9 mouse cellular contexts compared by ENCODE assay signal in genomic region chr6:89359771-89360708, GRCm38 (mm10). TPM values are rescaled to one million over a fixed set of nuclear protein-coding genes. Genes with fewer than 3 reads are reported as not detected.
A peak's percentile ranks its signal among the peaks of the same experiment; 100 is the strongest.
DNase-seq lines count a peak whose midpoint lies in the region; ATAC-seq and TF ChIP-seq lines count a peak whose summit lies in the region.
"Had no signal": no experiment of that assay in that cellular context is flagged by ENCODE, and none has a peak within 500 bp of the region (broad histone marks: within the 10 kb centered on the region; RNA-seq: fewer than 3 reads in every experiment).

No protein-coding gene starts in this region.

- DNase-seq in cerebellum, postnatal 10 days = peak; percentile 71 to 80
- DNase-seq in cerebellum, postnatal 4 days (ENCODE audit: low spot score in 2 of 2) = no peak
- no peak for DNase-seq in ovary, postnatal 36 days (ENCODE audit: low spot score)
- no peak for DNase-seq in kidney, adult 2 months

- ATAC-seq in embryonic facial prominence, embryonic 15.5 days (ENCODE audit: insufficient number of reproducible peaks, low FRiP score, low TSS enrichment, low read depth) = no peak
- no peak for ATAC-seq in intestine, embryonic 15.5 days

- no peaks in the 10 kb centered on the region for H3K9me3 ChIP-seq in embryonic facial prominence, embryonic 15.5 days (replicated peaks)
- no peaks in the 10 kb centered on the region for H3K9me3 ChIP-seq in intestine, embryonic 15.5 days

- peak overlapping the region; percentile 92 for H3K4me3 ChIP-seq in C2C12 (ENCODE audit: insufficient read depth, poor library complexity, severe bottlenecking)
- H3K4me3 ChIP-seq in embryonic facial prominence, embryonic 15.5 days (replicated peaks) = peak overlapping the region; percentile 99
- H3K4me3 ChIP-seq in intestine, embryonic 15.5 days (replicated peaks) = peak overlapping the region; percentile 80; the same call in 1 of the 2 replicates
- 0 out of 2 replicates have a peak overlapping the region, but pooled peaks have one; percentile 0 for H3K4me3 ChIP-seq in olfactory bulb, adult 2 months (ENCODE audit: insufficient read depth, low read depth, low read length)
- H3K4me3 ChIP-seq in kidney, adult 2 months (ENCODE audit: insufficient read depth, low read depth, low read length) = no peak overlapping the region

- no peaks in the 10 kb centered on the region for H3K27me3 ChIP-seq in C2C12 (ENCODE audit: control insufficient read depth, insufficient read depth, insufficient read length)
- H3K27me3 ChIP-seq in embryonic facial prominence, embryonic 15.5 days = no peaks in the 10 kb centered on the region
- H3K27me3 ChIP-seq in intestine, embryonic 15.5 days (replicated peaks) = no peaks in the 10 kb centered on the region; the same call in 1 of the 2 replicates
- no peaks in the 10 kb centered on the region for H3K27me3 ChIP-seq in kidney, adult 2 months (replicated peaks; ENCODE audit: control insufficient read depth, insufficient read depth, low read length)
- H3K27me3 ChIP-seq: CH12.LX had no signal

- H3K4me2 ChIP-seq in embryonic facial prominence, embryonic 15.5 days (replicated peaks) = peak overlapping the region; percentile 94
- peak overlapping the region; percentile 98 for H3K4me2 ChIP-seq in intestine, embryonic 15.5 days (replicated peaks)

- WGBS in embryonic facial prominence, embryonic 15.5 days = 35% methylated on average over 20 of the region's 20 CpGs
- WGBS in intestine, embryonic 15.5 days = 51% methylated on average over 20 of the region's 20 CpGs
- WGBS in olfactory bulb, adult 2 months = 51% methylated on average over 20 of the region's 20 CpGs
- WGBS in kidney, adult 2 months = 66% methylated on average over 20 of the region's 20 CpGs

- peaks cover 71% of the 10 kb centered on the region for H3K4me1 ChIP-seq in embryonic facial prominence, embryonic 15.5 days
- peaks cover 32% of the 10 kb centered on the region for H3K4me1 ChIP-seq in intestine, embryonic 15.5 days (replicated peaks)
- peaks cover 42% of the 10 kb centered on the region for H3K4me1 ChIP-seq in olfactory bulb, adult 2 months (ENCODE audit: control insufficient read depth, insufficient read depth, low read length)
- H3K4me1 ChIP-seq in kidney, adult 2 months (ENCODE audit: control insufficient read depth, insufficient read depth, low read length) = peaks cover 7% of the 10 kb centered on the region; the same call in 1 of the 2 replicates

- peak overlapping the region; percentile 58 for H3K27ac ChIP-seq in embryonic facial prominence, embryonic 15.5 days (replicated peaks)
- H3K27ac ChIP-seq in intestine, embryonic 15.5 days = 0 out of 2 replicates have a peak overlapping the region, but pooled peaks have one; percentile 17
- H3K27ac ChIP-seq in olfactory bulb, adult 2 months (ENCODE audit: insufficient read depth, low read depth, low read length) = no peak overlapping the region
- H3K27ac ChIP-seq in kidney, adult 2 months (ENCODE audit: insufficient read depth, low read depth, low read length) = no peak overlapping the region

- peak overlapping the region; percentile 98 for H3ac ChIP-seq in C2C12 (ENCODE audit: control insufficient read depth, insufficient read length, low read depth)

- TF ChIP-seq POLR2A in olfactory bulb, adult 2 months (IDR thresholded peaks at IDR 0.05; ENCODE audit: insufficient read depth, low read depth, low read length) = no peak
- no peak for TF ChIP-seq POLR2A in kidney, adult 2 months (IDR thresholded peaks at IDR 0.05; ENCODE audit: low read depth, low read length)

- H3K36me3 ChIP-seq in C2C12 (ENCODE audit: control insufficient read depth, insufficient read depth) = peaks cover 28% of the 10 kb centered on the region
- peaks cover 20% of the 10 kb centered on the region for H3K36me3 ChIP-seq in embryonic facial prominence, embryonic 15.5 days
- no peaks in the 10 kb centered on the region for H3K36me3 ChIP-seq in intestine, embryonic 15.5 days
- no peaks in the 10 kb centered on the region for H3K36me3 ChIP-seq in kidney, adult 2 months (ENCODE audit: control insufficient read depth, insufficient read depth, low read length)

- no peak for TF ChIP-seq CTCF in C2C12 (IDR thresholded peaks at IDR 0.05; ENCODE audit: control insufficient read depth, insufficient read depth, insufficient read length)
- no peak for TF ChIP-seq CTCF in olfactory bulb, adult 2 months (IDR thresholded peaks at IDR 0.05; ENCODE audit: insufficient read depth, low read depth, low read length)
- no peak for TF ChIP-seq CTCF in kidney, adult 2 months (conservative IDR thresholded peaks at IDR 0.05; ENCODE audit: insufficient read depth, insufficient read length, low read depth, low read length)

- H3K9ac ChIP-seq in embryonic facial prominence, embryonic 15.5 days = no peak overlapping the region; the same call in 1 of the 2 replicates
- peak overlapping the region; percentile 23; the same call in 1 of the 2 replicates for H3K9ac ChIP-seq in intestine, embryonic 15.5 days

- H3K79me3 ChIP-seq in C2C12 (ENCODE audit: low read depth) = peaks cover 67% of the 10 kb centered on the region

- peaks cover 74% of the 10 kb centered on the region for H3K79me2 ChIP-seq in C2C12 (ENCODE audit: control insufficient read depth, insufficient read depth)

TF ChIP-seq in C2C12, 6 proteins besides CTCF, POLR2A, EP300 and RAD21:
- no peak for TF ChIP-seq USF1 (IDR thresholded peaks at IDR 0.05; ENCODE audit: low read depth)
- TF ChIP-seq CEBPB (IDR thresholded peaks at IDR 0.05; ENCODE audit: low read depth) = no peak
- TF ChIP-seq MYOG (IDR thresholded peaks at IDR 0.05; ENCODE audit: control insufficient read depth, extremely low read depth, insufficient read length) = no peak
- TF ChIP-seq MAX (IDR thresholded peaks at IDR 0.05) = no peak
- no peak for TF ChIP-seq FOSL1 (IDR thresholded peaks at IDR 0.05; ENCODE audit: insufficient read depth, low read length, poor library complexity, severe bottlenecking)
TF ChIP-seq in C2C12: peak in this region for 0.

RNA-seq across cellular contexts. Expression of gene Plxna1, which starts 2.4 kb away (rescaled TPM):
- polyA plus RNA-seq in C2C12 (2012; fragmentation: generic; extraction: Trizol) = 40.9 TPM
- 31.7 and 33.2 TPM in 2 replicates for polyA plus RNA-seq in embryonic facial prominence, embryonic 15.5 days (2015; fragmentation: Nextera tagmentation; extraction: Ambion mirVana)
- polyA plus RNA-seq in intestine, embryonic 15.5 days (2015; fragmentation: Nextera tagmentation; extraction: Ambion mirVana) = 14.7 and 17.5 TPM in 2 replicates
- not detected in 2 replicates for polyA plus RNA-seq in olfactory bulb, adult 2 months (2012; ENCODE audit: insufficient read depth, insufficient read length, low replicate concordance, missing spikeins)
- 33.1 and 33.2 TPM in 2 replicates for polyA plus RNA-seq in kidney, adult 2 months (2012; rRNA removed)

Comparison
In these comparisons a context has a peak if more than half of its experiments do, and no peak if none do; other contexts are left out.
1. DNase-seq: peak in cerebellum, postnatal 10 days (2 of 2); none in cerebellum, postnatal 4 days (0 of 2), ovary, postnatal 36 days (single experiment) and kidney, adult 2 months (single experiment).
2. H3K27ac ChIP-seq: peak in embryonic facial prominence, embryonic 15.5 days (single experiment) and intestine, embryonic 15.5 days (single experiment); none in olfactory bulb, adult 2 months (single experiment) and kidney, adult 2 months (single experiment).